Mouse (Mus musculus): Measurements from ENCODE around the gene Mylk3.
A peak's percentile ranks its signal among the peaks of the same experiment; 100 is the strongest.

Gene Mylk3

DNA sequence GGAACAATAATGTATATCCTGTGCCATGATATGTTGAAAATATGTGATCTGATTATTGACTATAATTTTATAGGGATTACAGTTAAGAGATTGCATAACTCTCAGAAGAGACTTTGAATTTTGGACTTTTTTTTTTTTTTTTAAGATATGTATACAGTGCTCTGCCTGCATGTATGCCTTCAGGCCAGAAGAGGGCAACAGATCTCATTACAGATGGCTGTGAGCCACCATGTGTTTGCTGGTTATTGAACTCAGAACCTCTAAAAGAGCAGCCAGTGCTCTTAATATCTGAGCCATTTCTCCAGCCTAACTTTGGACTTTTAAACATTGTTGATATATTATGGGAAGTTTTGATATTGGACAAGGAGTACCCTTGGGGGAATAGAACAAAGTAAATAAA is 74.4 kb downstream of the Mylk3 start:
- DNase-seq, result no peak

DNA sequence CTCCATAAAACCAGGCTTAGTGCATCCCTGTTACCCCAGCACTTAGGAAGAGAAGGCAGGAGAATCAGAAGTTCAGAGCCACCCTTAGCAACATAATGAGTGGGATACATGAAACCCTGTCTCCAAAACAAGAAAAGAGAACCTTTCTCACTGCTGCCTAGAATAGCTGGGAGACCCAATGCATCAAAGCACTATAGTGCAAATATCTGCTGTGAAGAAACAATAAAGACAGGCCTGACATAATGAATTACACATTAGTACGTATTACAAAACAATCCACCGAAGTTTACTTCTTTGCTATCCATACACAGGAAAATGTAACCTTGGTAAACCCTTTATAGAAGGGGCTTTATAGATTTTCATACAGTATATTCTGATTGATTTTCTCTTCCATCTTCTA is 77.6 kb downstream of the Mylk3 start:
- no peak for DNase-seq

DNA sequence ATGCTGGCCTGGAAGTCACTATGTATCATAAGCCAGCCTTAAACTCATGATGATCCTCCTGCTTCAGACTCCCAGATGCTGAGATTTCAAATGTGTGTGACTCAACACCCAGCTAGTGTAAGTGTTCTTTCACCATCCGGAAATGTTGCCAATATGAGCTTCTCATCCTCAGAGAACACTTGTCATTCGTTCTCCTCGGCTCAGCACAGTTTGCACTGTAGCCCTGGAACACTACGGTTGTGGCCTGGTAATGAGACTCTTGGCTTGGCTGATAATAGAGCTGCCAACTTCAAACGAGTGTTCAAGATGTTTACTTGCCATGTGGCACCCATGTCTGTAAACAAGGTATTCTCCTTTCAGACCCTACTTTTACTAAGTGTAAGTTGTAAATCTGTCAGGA is 82.6 kb downstream of the Mylk3 start:
- DNase-seq, result no peak

DNA sequence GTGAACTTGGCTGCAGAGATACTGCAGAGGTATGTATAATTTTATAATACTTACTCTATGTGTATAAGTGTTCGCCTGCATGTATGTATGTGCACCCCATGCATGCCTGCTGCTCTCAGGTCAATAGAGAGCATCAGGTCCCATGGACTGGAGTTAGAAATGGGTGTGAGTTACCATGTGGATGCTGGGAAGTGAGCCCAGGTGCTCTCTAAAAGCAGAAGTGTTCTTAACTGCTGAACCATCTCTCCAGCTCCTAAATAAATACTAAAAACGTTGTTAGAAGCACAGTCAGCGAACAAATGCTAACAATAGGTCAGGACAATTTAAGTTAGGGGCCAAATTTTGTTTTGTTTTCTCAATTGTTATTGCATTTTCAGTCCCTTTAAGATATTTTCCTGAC is 83.2 kb downstream of the Mylk3 start:
- DNase-seq, result no peak

DNA sequence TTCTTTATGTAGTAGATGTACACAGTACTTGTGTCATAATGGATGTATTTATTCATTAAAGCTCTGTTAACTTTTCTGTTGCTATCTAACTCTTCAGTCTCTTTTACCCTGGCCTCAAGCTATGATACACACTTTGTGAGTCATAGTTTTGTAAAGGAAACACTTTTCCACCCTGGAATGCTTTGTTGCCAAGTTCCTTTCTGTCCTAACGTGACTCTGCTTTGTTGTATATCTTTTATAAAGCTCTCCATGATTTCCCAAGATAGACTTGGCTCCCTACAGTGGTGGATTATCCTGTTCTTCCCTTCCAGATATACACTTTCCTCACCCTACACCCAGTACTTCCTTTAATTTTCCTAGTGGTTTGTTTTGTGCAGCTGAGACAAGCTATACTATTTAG is 84.2 kb downstream of the Mylk3 start:
- DNase-seq, result no peak

DNA sequence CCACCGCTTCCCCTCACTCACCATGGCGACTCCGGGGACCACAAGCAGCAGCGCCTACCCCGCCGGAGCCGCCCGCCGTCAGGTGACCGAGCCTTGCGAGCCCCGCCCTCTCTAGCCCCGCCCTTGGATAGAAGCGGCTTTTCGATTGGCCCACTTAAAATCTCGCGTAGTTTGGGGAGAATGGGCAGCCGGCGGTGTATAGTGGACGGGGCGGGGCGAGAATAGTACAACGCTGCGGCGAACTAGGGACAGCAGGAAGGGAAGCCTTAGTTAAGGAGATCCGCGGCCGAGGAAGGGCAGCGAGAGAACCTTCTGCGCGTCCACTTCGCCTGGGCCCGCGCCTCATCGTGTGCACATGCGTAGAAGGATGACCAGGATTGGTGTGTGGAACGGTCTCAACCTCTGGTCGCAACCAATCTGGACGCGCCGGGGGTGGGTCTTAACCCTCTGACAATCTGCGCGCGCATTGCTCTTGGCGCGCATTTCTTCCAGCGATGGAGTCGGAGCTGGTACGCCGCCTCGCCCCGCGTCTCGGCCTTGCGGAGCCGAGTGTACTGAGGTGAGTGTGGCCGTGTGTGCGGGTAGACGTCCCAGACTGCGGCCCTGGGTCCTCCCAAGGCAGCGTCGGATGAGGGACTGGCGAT is 86.6 kb downstream of the Mylk3 start, which contains the start of the genes Orc6 and Vps35:
Orc6 (plus strand) TSS at position 199 of the 644 bp plus-strand sequence.
Vps35 (minus strand) TSS at position 369 of the 644 bp plus-strand sequence.
- peak; percentile 92 to 94 for DNase-seq

DNA sequence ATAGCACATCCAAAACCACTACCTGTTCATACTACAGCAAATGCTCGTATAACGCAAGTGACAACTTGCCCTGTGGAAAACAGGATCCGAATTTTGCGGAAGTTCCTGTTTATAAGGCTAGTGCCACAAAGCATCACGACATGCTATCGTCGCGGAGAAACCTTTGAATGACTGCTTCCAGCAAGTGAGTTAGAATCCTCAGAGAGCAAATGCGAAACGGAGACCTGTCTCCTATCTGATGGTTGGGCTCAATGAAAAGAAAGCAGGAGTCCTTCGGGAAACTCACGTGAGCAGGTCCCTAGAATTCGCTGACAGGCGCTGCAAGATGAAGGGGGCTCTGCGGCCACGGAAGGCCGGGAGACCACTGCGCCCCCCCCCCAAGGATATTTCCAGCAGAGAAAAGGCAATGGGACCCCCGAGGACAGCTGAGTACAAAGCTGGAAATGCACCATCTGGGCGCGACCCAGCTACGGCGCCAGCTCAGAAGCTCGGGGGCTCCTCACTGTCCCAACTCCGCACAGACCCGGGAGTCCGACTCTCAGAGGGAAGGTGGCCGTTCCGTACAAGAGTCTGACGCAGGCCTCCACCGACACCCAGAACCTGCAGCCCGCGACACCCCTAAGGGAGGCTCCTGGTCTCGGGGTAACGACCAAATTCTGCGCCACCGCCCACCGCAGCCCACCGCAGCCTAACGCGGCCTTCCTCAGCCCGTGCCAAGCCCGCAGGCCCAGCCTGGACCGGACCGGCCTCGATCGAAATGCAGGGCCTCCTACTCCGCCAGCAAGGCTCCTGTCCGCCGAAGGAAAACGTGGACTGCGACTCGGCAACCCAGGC is 87.3 kb downstream of the Mylk3 start:
- peak in 1 of 2 experiments; percentile 6 for DNase-seq

DNA sequence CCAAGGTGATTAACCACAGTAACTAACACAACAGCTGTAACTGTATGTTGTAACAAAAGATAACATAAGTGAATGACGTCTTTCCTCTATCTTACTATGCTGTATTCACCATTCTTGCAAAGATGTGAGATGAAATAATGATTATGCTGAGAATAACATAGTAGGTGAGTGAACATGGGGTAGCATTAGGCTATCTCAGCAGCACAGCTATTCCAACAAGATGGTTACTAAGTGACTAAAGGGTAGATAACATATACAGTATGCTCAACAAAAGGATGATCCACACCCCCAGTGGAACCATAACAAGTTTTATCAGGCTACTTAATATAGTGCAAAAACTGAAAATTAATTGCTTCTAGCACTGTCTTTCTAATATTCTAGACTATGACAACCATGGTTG is 99.3 kb downstream of the Mylk3 start:
- DNase-seq, result no peak

Data from thymus, adult 18-20 months (tissue).